Mouse (Mus musculus) lung, postnatal 0 days (tissue): ENCODE measurements around the gene Faf2.

Source experiments
- CTCF ChIP-seq: IDR thresholded peaks from 2 replicates; pipeline ENCODE4 v1.5.1; 2016; ENCODE audit warnings: antibody characterized with exemption, mild to moderate bottlenecking
- EP300 ChIP-seq: IDR thresholded peaks from 2 replicates; pipeline ENCODE4 v1.6.1; 2016; ENCODE audit warnings: antibody characterized with exemption, mild to moderate bottlenecking, control low read depth

- TF ChIP-seq EP300 (no peak), CTCF (no peak)
Observed at GRCm38 (mm10) chr13:54591776-54592356, 29.7 kb upstream of the Faf2 start.
